Mouse (Mus musculus) testis, adult 2 months (tissue): ENCODE data around the gene Ptprt.

Source experiments
- CTCF ChIP-seq: fragments of 200-500 bp; IDR thresholded peaks from 2 replicates; pipeline ENCODE4 v1.5.1; 2012; ENCODE audit warnings: low read depth, mild to moderate bottlenecking, inconsistent platforms, low read length, moderate library complexity; ENCODE audit not compliant: control insufficient read depth, insufficient read depth, insufficient replicate concordance
- POLR2A ChIP-seq: fragments of 200-500 bp; IDR thresholded peaks from 2 replicates; pipeline ENCODE4 v1.6.1; 2012; ENCODE audit warnings: low read depth, mild to moderate bottlenecking, inconsistent platforms, low read length, moderate library complexity; ENCODE audit not compliant: control insufficient read depth

GRCm38 (mm10) chr2:162613480-162613879, 47.5 kb downstream of the Ptprt start:
- TF ChIP-seq POLR2A (no peak), CTCF (no peak)
